Mouse (Mus musculus) embryonic fibroblast, embryonic 13.5 days (primary cell): ENCODE results near the gene Gdpgp1.

Experiments used
- CTCF ChIP-seq: IDR thresholded peaks from 2 replicates; pipeline ENCODE4 v1.5.1; 2011; ENCODE audit warnings: mild to moderate bottlenecking, control low read depth, low read length, moderate library complexity, borderline replicate concordance; ENCODE audit not compliant: insufficient read depth
- POLR2A ChIP-seq: IDR thresholded peaks from 2 replicates; pipeline ENCODE4 v1.6.1; 2011; ENCODE audit warnings: low read depth, mild to moderate bottlenecking, control low read depth, low read length, moderate library complexity

GRCm38 (mm10) chr7:80269751-80270255 is 37.1 kb downstream of the Gdpgp1 start:
- no peak for TF ChIP-seq POLR2A
- no peak for TF ChIP-seq CTCF
